Mouse (Mus musculus) myocyte (in vitro differentiated cells): ENCODE data around the gene Cdipt. TPM values are rescaled to one million over a fixed set of nuclear protein-coding genes. Genes with fewer than 3 reads are reported as not detected.

ENCODE experiments used
- H3K27me3 ChIP-seq: one replicate; pipeline ENCODE4 v1.6.1; 2011; ENCODE audit not compliant: control insufficient read depth, insufficient read depth, insufficient read length
- H3K36me3 ChIP-seq: one replicate; pipeline ENCODE4 v1.6.1; 2011; ENCODE audit not compliant: control insufficient read depth, insufficient read depth
- H3K4me2 ChIP-seq: one replicate; pipeline ENCODE4 v1.6.1; 2011; ENCODE audit warnings: low read depth, control low read depth
- H3K4me3 ChIP-seq: one replicate; pipeline ENCODE4 v1.5.1; 2011; ENCODE audit warnings: mild to moderate bottlenecking, control low read depth, moderate library complexity
- H3K79me2 ChIP-seq: one replicate; pipeline ENCODE4 v1.6.1; 2011; ENCODE audit not compliant: control insufficient read depth, insufficient read depth
- H3ac ChIP-seq: one replicate; pipeline ENCODE4 v1.6.1; 2011; ENCODE audit not compliant: control insufficient read depth, insufficient read length
- CEBPB ChIP-seq: IDR thresholded peaks from 2 replicates; pipeline ENCODE4 v1.6.1; 2011; ENCODE audit warnings: mild to moderate bottlenecking, moderate library complexity; ENCODE audit not compliant: poor library complexity, insufficient read depth, severe bottlenecking
- E2F4 ChIP-seq: IDR thresholded peaks from one replicate; pipeline ENCODE4 v1.6.1; 2011; ENCODE audit warnings: mild to moderate bottlenecking, control low read depth, moderate library complexity; ENCODE audit not compliant: insufficient read depth
- MAX ChIP-seq: IDR thresholded peaks from one replicate; pipeline ENCODE4 v1.6.1; 2011; ENCODE audit warnings: low read depth, mild to moderate bottlenecking, control low read depth
- MYOD1 ChIP-seq, 3 experiments: IDR thresholded peaks; one replicate each; pipeline ENCODE4 v1.6.1; 2011; ENCODE audit warnings: control low read depth in 2 of 3, low read depth in 2 of 3, mild to moderate bottlenecking in 2 of 3, moderate library complexity in 1 of 3; ENCODE audit not compliant: insufficient read length in 2 of 3, control insufficient read depth in 1 of 3
- MYOG ChIP-seq, 3 experiments: IDR thresholded peaks; one replicate each; pipeline ENCODE4 v1.6.1; 2011; ENCODE audit warnings: control low read depth in 2 of 3, low read depth in 2 of 3, mild to moderate bottlenecking in 2 of 3; ENCODE audit not compliant: insufficient read length in 2 of 3, control insufficient read depth in 1 of 3, insufficient read depth in 1 of 3
- POLR2A ChIP-seq: IDR thresholded peaks from one replicate; pipeline ENCODE4 v1.6.1; 2011; ENCODE audit warnings: low read depth, mild to moderate bottlenecking, control low read depth, moderate library complexity; ENCODE audit not compliant: insufficient read length
- POLR2AphosphoS2 ChIP-seq: IDR thresholded peaks from one replicate; pipeline ENCODE4 v1.6.1; 2011; ENCODE audit warnings: low read depth, control low read depth; ENCODE audit not compliant: insufficient read length
- REST ChIP-seq: IDR thresholded peaks from one replicate; pipeline ENCODE4 v1.6.1; 2011; ENCODE audit warnings: mild to moderate bottlenecking, control low read depth, moderate library complexity; ENCODE audit not compliant: insufficient read depth, insufficient read length
- SRF ChIP-seq: IDR thresholded peaks from one replicate; pipeline ENCODE4 v1.6.1; 2011; ENCODE audit warnings: low read depth; ENCODE audit not compliant: control insufficient read depth, insufficient read length
- TCF12 ChIP-seq: IDR thresholded peaks from one replicate; pipeline ENCODE4 v1.6.1; 2011; ENCODE audit warnings: mild to moderate bottlenecking, control low read depth; ENCODE audit not compliant: poor library complexity, insufficient read depth, severe bottlenecking
- TCF3 ChIP-seq: IDR thresholded peaks from one replicate; pipeline ENCODE4 v1.6.1; 2011; ENCODE audit warnings: low read depth, control low read depth; ENCODE audit not compliant: insufficient read length
- USF1 ChIP-seq: IDR thresholded peaks from one replicate; pipeline ENCODE4 v1.6.1; 2011; ENCODE audit warnings: low read depth, mild to moderate bottlenecking, control low read depth, moderate library complexity
- polyA plus RNA-seq: library from polyadenylated mRNA; unstranded; fragments of >200 nt; fragmentation: generic; extraction: Trizol; gene quantifications from one replicate; pipeline ENCODE4 v1.2.1, GENCODE M21; 2012; ENCODE audit warnings: missing spikeins

Cdipt gene
- polyA plus RNA-seq, 1 experiment = 173 TPM

DNA sequence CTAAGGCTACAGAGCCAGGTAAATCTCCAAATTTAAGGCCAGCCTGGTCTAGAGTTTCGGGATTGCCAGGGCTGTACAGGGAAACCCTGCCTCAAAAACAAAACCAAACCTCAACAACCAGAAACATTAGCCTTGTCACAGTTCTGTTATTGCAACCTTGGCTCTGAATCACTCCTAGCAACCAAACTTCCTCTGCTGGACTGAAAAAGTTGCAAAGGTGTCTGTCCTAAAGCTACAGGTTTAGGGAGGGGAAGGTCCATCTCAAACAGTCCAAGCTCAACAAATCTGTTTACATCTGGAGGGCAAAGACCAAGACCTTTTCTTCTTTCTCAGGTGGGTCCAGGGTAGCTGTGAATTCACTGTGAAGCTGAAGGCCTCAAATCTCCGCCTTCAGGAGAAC, 35.3 kb downstream of the Cdipt start:
- no peaks in the 10 kb centered on the region for H3K27me3 ChIP-seq

DNA sequence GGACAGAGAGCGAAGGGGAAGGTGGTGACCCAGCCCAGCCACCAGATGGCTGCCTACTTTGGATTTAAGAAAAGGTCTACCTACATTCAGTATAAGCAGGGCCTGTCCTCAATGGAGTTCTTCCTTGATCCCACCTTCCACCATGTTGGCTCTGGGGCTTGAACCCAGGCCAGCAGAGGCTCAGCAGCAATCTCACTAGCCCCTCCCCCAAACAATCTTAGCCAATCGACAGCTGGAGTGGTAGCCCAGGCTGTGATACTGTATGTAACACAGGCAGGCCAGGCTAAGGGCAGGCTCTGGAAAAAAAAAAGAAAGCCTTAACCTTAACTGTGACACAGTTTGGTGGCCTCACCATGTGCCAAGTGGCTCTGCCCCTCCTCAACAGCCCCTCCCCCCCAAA, 36.0 kb downstream of the Cdipt start:
- peaks cover 44% of the 10 kb centered on the region for H3K79me2 ChIP-seq

More for the DNA sequence above, 35.3 kb downstream of the Cdipt start:
- Histone ChIP-seq H3ac (no peak overlapping the region), H3K79me2 (peaks cover 44% of the 10 kb centered on the region), H3K4me2 (no peak overlapping the region), H3K4me3 (no peak overlapping the region), H3K36me3 (no peaks in the 10 kb centered on the region)
- TF ChIP-seq POLR2A (no peak), TCF3 (no peak), E2F4 (no peak), MYOD1 (IDR thresholded peaks at IDR 0.05; ENCODE audit: control insufficient read depth in 1 of 3, insufficient read length in 2 of 3, low read depth in 2 of 3) (no peak), TCF12 (no peak), CEBPB (no peak), USF1 (no peak), MAX (no peak), REST (no peak), MYOG (IDR thresholded peaks at IDR 0.05; ENCODE audit: control insufficient read depth in 1 of 3, insufficient read depth in 1 of 3, insufficient read length in 2 of 3, low read depth in 2 of 3) (no peak), SRF (no peak), POLR2AphosphoS2 (no peak)

DNA sequence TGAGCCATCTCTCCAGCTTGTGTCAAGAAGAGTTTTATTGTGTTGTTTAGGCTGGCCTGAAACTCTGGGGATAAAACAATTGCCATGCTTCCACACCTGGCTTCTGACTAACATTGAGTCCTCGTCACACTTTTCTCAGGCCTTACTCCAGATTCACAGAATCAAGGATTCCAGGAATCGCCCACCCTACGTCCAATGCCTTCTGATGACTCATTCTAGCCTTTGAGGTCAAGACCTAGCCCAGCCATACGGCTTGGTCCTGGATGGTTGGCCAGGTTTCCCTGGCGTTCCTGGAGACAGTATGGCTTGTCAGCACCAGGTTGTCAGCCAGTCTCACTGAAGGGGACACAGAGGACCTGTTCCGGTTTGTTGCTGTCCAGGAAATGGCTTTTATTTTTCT, 36.7 kb downstream of the Cdipt start:
- Histone ChIP-seq H3ac (no peak overlapping the region), H3K4me3 (no peak overlapping the region), H3K27me3 (no peaks in the 10 kb centered on the region), H3K36me3 (no peaks in the 10 kb centered on the region), H3K4me2 (no peak overlapping the region), H3K79me2 (peaks cover 44% of the 10 kb centered on the region)
- TF ChIP-seq MYOG (IDR thresholded peaks at IDR 0.05; ENCODE audit: control insufficient read depth in 1 of 3, insufficient read depth in 1 of 3, insufficient read length in 2 of 3, low read depth in 2 of 3) (no peak), CEBPB (no peak), REST (no peak), USF1 (no peak), TCF12 (no peak), SRF (no peak)

More for the DNA sequence above, 36.0 kb downstream of the Cdipt start:
- no peak overlapping the region for H3ac ChIP-seq
- no peak overlapping the region for H3K4me2 ChIP-seq
- no peaks in the 10 kb centered on the region for H3K36me3 ChIP-seq
- TF ChIP-seq POLR2A (no peak), POLR2AphosphoS2 (no peak), MYOG (IDR thresholded peaks at IDR 0.05; ENCODE audit: control insufficient read depth in 1 of 3, insufficient read depth in 1 of 3, insufficient read length in 2 of 3, low read depth in 2 of 3) (no peak), USF1 (no peak), MYOD1 (IDR thresholded peaks at IDR 0.05; ENCODE audit: control insufficient read depth in 1 of 3, insufficient read length in 2 of 3, low read depth in 2 of 3) (no peak), CEBPB (no peak), MAX (no peak), TCF12 (no peak), TCF3 (no peak), SRF (no peak), E2F4 (no peak), REST (no peak)
- H3K27me3 ChIP-seq = no peaks in the 10 kb centered on the region
- H3K4me3 ChIP-seq = no peak overlapping the region

DNA sequence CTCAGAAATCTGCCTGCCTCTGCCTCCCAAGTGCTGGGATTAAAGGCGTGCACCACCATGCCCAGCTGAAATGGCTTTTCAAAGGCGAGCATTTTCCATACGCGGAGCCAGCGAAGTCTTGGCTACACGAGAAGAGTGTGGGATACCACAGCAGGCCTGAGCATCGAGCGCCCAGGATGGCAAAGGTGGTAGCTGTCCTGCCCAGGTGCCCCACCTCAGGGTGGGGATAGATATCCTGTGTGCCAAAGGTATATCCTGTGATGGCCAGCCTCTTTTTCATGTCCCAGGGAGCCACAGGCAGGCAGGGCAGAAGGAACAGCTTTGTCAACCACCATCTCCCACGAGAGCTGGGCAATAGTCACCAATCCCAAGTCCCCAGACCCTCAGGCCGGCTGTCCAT, 37.1 kb downstream of the Cdipt start:
- Histone ChIP-seq H3K4me2 (peak overlapping the region; percentile 86), H3K4me3 (peak overlapping the region; percentile 54), H3K79me2 (peaks cover 40% of the 10 kb centered on the region), H3ac (no peak overlapping the region), H3K27me3 (no peaks in the 10 kb centered on the region), H3K36me3 (no peaks in the 10 kb centered on the region)
- TF ChIP-seq REST = no peak
- TF ChIP-seq USF1 = no peak
- no peak for TF ChIP-seq TCF3
- no peak for TF ChIP-seq MYOG (IDR thresholded peaks at IDR 0.05; ENCODE audit: control insufficient read depth in 1 of 3, insufficient read depth in 1 of 3, insufficient read length in 2 of 3, low read depth in 2 of 3)
- TF ChIP-seq MYOD1 (IDR thresholded peaks at IDR 0.05; ENCODE audit: control insufficient read depth in 1 of 3, insufficient read length in 2 of 3, low read depth in 2 of 3) = no peak
- no peak for TF ChIP-seq SRF
- TF ChIP-seq POLR2AphosphoS2 = no peak

DNA sequence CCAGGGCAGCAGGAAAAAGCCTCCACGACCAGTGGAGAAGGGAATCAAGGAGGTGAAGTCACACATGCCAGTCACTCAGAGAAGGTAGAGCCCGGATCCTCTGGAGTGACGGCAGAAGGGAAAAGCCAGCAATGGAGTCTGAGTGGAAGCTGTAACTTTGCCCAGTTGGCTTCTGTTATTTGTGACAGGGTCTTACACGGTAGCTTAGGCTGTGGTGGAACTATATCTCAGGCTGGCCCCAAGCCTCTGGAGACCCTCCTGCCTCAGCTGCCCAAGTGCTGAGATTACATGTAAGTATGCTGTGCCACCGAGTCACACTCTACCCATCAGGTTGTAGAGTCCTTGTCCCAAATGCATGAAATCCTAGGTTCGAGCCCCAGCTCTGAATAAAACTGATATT, 37.7 kb downstream of the Cdipt start:
- no peaks in the 10 kb centered on the region for H3K27me3 ChIP-seq
- TF ChIP-seq MYOG (IDR thresholded peaks at IDR 0.05; ENCODE audit: control insufficient read depth in 1 of 3, insufficient read depth in 1 of 3, insufficient read length in 2 of 3, low read depth in 2 of 3) (no peak), USF1 (no peak), POLR2AphosphoS2 (no peak)
- peak overlapping the region; percentile 54 for H3K4me3 ChIP-seq
- H3K36me3 ChIP-seq = no peaks in the 10 kb centered on the region
- peaks cover 40% of the 10 kb centered on the region for H3K79me2 ChIP-seq
- H3ac ChIP-seq = no peak overlapping the region
- H3K4me2 ChIP-seq = peak overlapping the region; percentile 86
